Mouse (Mus musculus) adrenal gland, postnatal 14 days (tissue): ENCODE results near the gene Ergic3. TPM values are rescaled to one million over a fixed set of nuclear protein-coding genes. Genes with fewer than 3 reads are reported as not detected.

Experiments used
- DNase-seq: peaks from one replicate; pipeline ENCODE4 v3.0.0; 2021; ENCODE audit warnings: mixed read lengths
- long read RNA-seq, 2 experiments: library from polyadenylated mRNA; stranded (forward); transcript quantifications; one replicate each; pipeline ENCODE4 v2.0.0; 2021
- total RNA-seq: library from RNA; stranded (reverse); gene quantifications from 2 replicates; pipeline ENCODE4 v1.2.3, GENCODE M21; 2021

Ergic3 gene
- 179 and 180 TPM in 2 replicates for total RNA-seq
- long read RNA-seq, experiment 1, transcript Ergic3-201 (13 exons, 1,377 nt) = major isoform, 316 of 362 reads
- long read RNA-seq, experiment 1, transcript Ergic3-209 (3 exons, 488 nt) = minor isoform, 5 of 362 reads
- long read RNA-seq, experiment 1, partial matches to known transcripts = 10 of 362 reads
- long read RNA-seq, experiment 1, other reads (novel, unspliced or antisense) = 31 of 362 reads
- long read RNA-seq, experiment 2, transcript Ergic3-209 (3 exons, 488 nt) = minor isoform, 13 of 288 reads
- long read RNA-seq, experiment 2, transcript Ergic3-201 (13 exons, 1,377 nt) = major isoform, 243 of 288 reads
- long read RNA-seq, experiment 2, partial matches to known transcripts = 12 of 288 reads
- long read RNA-seq, experiment 2, other reads (novel, unspliced or antisense) = 20 of 288 reads

- DNase-seq = peak; percentile 100
These were observed at the start of gene Ergic3, which contains the start of gene 6430550D23Rik for GRCm38 (mm10) chr2:156007888-156008532. Gene Ergic3 (plus strand): TSS chr2:156008045. Gene 6430550D23Rik (minus strand): TSS chr2:156007977.

DNA sequence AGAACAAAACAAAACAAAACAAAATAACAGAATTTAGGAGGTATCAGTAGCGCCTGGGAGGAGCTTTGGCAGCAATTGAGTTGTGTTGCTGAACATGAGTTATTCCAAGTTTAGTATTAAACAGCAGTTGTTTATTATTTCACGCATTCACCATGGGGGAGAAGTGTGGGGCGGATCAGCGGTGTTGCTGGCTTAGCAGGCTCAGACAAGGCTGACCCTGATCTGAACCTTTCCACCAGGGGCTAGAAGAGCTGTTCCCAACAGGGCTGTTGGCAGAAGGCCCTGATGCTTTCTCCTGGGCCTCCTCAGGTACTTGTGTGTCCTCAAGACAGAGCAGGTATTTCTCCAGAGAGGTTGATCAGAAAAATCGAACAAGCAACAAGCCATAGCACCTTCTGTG is 47.9 kb upstream of the Ergic3 start:
- DNase-seq = no peak

DNA sequence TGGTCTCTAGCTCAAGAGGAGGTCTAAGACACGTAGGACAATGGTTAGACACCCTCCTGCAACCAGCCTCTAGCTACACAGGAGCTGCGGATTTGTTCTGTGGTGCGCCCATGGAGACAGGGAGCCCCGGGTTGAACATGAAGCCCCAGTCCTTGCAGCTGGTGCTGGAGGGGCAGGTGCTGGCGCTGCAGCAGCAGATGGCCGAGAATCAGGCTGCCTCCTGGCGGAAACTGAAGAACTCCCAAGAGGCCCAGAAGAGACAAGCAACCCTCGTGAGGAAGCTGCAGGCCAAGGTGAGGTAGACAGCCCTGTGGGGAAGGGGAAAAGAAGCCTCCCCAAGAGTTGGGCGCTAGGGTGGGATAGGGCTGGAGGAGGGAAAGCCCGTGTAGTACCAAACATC is 46.0 kb upstream of the Ergic3 start:
- DNase-seq = no peak

DNA sequence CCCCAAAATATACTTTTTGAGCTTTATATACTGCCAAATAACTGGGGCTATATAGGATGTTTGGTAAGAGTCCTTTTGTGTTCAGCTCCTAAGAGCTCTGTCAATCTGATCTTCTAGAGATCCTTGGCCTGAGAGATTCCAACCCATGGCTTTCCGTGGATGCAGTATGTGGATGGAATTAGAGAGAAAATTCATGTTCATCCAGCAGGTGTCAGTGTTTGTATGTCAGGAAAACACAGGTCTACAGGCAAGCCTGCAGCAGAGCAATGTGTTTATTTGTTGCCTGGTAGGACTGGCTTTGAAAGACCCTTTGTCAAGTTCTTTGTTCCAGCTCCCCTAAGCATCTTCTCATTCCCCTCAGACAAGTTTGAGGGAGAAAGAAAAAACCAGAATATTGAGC is 44.9 kb upstream of the Ergic3 start:
- no peak for DNase-seq

DNA sequence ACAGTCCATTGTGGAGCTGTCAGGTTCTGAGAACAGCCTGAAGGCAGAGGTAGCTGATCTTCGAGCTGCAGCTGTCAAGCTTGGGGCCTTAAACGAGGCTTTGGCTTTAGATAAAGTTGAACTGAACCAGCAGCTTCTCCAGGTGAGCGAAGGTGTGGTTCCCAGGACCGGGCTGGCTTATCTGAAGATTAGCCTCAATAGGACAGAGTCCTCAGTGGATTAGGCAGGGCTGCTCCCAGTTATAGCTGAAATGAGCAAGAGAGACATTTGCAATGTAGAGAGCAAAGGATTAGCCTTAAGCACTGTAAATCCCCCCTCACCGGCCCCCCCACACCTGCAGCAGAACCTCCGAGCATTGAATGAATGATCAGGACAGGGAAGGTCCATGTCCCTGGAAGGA is 34.5 kb upstream of the Ergic3 start:
- no peak for DNase-seq

DNA sequence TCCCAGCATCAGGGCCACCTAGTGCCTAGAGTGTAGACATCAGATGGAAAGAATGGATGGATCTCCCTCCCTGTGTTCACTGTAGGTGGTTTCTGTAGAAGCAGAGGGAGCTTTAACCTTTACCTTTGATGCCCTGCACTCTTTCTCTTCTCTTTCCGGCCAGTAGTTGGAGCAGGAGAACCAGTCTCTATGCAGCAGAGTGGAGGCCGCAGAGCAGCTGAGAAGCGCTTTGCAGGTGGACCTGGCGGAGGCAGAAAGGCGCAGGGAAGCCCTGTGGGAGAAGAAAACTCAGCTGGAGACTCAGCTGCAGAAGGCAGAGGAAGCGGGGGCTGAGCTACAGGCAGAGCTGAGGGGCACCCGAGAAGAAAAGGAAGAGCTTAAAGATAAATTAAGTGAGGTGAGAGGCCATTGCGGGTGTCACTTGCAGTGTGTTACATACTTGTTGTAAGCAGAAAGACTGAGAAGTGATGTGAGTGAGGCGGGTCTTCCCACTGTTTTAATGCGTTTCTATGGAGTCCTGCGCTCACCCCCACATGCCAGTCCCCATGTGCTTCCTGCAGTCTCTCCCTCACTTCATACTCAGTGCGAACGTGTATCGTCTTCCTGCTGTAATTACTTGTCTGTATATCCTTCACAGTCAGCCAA is 33.6 kb upstream of the Ergic3 start:
- no peak for DNase-seq

DNA sequence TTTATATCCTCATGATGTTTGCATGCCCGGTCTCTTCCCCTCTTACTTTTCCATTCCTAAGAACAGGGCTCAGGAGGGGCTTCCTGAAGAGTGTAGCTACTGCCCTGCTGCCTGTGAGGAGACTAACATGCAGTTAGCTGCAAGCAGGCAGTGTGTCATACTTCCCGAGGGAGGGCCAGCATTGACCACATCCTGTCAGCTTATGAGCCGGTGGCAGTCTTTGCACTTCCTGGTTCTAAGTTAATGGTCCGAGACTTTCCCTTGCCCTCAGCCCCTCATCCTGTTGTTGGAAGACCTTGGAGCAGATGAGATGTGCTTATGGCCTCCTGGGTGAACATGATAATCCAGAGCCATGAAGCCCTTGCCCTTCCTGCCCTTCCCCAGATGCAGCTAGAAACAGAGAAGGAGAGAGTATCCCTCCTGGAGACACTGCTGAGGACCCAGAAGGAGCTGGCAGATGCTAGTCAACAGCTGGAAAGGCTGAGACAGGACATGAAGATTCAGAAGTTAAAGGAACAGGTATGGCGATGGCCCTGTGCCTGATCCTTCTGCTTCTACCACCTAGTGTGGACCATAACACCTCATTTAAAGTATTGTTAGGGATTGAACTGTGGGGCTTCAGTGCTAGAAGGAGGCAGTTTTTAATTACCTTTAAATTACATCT is 28.4 kb upstream of the Ergic3 start:
- DNase-seq = peak; percentile 54

DNA sequence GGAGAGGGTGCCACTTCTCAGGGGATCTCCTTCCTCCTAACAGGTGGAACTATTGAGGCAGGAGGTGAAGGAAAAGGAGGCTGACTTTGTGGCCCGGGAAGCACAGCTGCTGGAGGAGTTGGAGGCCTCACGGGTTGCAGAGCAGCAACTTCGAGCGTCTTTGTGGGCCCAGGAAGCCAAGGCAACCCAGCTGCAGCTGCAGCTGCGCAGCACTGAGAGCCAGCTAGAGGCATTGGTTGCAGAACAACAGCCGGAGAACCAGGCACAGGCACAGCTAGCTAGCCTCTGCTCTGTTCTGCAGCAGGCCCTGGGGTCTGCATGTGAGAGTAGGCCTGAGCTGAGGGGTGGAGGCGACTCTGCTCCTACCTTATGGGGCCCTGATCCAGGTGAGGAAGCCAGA is 22.1 kb upstream of the Ergic3 start:
- DNase-seq = no peak

DNA sequence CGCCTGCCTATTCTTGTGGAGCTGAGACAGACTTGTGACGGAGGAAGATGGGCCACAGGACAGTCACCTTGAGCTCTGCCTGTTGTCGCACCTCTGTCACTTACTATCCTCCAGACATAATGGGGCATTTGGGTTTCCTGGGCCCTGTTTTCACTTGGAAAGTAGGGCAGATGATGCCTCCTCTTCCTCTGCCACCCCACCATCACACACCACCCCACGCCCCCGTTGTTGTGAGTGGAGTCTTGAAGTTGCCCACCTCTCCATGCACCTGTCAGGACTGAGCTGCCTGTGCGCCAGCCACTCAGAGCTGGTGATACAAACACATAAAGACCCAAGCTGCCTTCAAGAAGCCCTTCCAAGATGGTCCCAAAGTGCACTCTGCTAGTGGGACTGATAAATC is 20.7 kb upstream of the Ergic3 start:
- DNase-seq = no peak

DNA sequence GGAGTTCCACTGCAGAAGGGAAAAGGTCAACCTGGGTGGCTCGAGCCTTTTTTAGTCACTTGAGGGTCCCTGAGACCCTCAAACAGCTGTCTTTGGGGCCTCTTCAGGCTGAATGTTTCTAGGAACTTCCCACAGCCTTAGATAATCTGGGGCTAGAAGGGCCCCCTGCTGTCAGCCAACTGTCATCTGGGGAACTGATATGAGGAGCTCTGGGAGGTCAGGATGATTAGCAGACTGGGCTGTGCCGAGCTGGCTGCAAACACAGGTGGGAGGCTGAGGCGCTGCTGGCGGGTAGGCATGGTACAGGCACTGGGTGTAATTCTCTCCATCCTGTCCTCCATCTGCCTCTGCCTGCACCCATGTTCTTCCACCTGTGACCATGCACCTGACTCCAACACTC is 18.8 kb upstream of the Ergic3 start:
- DNase-seq = no peak

- no peak for DNase-seq
These were observed 16.7 kb upstream of the Ergic3 start for GRCm38 (mm10) chr2:155991151-155991550.

DNA sequence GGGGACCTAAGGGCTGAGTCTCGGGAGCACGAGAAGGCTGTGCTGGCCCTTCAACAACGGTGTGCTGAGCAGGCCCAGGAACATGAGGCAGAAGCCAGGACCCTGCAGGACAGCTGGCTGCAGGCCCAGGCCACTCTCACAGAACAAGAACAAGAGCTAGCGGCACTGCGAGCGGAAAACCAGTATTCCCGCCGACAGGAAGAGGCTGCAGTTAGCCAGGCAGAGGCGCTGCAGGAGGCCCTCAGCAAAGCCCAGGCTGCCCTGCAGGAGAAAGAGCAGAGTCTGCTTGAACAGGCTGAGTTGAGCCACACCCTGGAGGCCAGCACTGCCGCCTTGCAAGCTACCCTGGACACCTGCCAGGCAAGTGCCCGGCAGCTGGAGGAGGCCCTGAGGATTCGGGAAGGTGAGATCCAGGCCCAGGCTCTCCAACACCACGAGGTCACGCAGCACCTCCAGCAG is 16.0 kb upstream of the Ergic3 start:
- DNase-seq = peak; percentile 74

GRCm38 (mm10) chr2:156005393-156005792 is 2.5 kb upstream of the Ergic3 start:
- DNase-seq = no peak

DNA sequence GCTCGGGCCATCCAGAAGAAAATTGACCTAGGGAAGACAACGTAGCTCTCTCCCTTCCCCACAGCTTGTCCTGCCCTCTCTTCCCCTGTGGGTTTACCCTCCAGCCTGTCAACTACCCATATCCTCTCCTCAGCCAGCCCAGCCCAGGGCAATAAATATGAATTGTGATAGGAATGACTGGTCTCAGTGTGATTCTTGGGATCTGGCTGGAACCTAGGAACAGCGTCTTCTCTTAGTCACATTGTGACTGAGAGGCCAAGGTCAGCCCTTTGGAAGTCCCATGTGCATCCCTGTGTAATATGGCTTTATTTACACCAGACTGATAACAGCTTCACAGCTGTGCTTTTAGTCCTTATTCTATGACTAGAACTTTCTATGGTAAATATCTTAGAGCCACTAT is 10.3 kb downstream of the Ergic3 start:
- DNase-seq = peak; percentile 24

DNA sequence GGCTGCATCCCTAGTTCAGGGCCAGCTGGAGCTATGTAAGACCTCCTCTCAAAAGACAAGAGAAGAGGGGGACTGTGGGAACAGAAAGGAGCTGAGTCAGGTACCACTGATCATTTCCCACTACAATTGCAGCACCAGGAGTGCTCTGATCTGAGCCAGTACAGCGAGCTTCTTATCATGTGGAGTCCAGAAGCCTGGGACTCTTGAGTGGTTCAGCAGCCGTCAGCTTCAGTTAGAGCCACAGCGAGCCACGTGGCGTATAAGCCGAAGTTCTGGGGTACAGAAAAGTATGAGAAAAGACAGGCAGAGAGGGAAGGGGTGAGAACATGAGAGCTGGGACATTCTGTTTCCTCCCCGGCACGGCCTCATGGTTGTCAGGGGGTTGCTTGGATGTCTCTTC is 13.4 kb downstream of the Ergic3 start:
- no peak for DNase-seq

DNA sequence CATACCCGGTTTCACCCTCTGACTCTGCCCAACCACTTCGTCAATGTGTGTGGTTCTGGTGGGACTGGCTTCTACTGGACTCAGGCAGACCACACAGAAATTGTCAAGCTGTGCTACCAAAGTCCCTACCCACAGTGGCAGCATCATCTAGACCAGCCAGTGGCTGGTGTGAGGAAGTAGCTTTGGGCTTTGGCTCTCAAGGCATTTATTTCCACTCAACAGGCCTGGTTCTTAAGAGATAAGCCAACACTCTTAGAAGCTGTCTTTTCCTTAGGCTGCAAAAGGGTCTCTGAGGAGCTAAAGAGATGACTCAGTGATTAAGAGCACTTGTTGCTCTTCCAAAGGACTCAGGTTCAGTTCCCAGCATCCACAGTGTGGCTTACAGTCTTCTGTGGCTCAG is 13.9 kb downstream of the Ergic3 start:
- DNase-seq = no peak

GRCm38 (mm10) chr2:156025482-156025881 is 17.6 kb downstream of the Ergic3 start:
- no peak for DNase-seq

GRCm38 (mm10) chr2:156039390-156039789 is 31.5 kb downstream of the Ergic3 start:
- DNase-seq = no peak

- DNase-seq = no peak
These were observed 35.1 kb downstream of the Ergic3 start for GRCm38 (mm10) chr2:156042903-156043302.

GRCm38 (mm10) chr2:156047929-156048328 is 40.1 kb downstream of the Ergic3 start:
- DNase-seq = no peak

DNA sequence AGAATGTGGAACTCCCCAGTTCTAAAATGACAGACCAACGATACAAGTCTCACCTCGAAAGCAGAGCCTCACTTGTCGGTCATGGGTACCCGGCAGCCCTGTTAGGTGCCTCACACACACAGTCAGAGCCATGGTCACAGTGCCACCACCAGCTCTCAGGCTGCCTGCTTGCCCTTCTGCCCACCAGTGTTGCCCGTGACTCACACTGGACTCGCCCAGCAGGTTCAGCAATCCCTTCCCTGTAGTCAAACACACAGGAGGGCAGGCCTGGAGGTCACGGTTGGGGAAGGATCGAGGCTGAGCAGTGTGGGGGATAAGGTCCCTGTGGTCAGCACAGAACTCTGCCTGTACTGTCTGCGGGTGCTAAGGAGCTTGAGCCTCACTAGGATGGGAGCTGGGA is 45.0 kb downstream of the Ergic3 start, which contains the start of gene Fer1l4:
Fer1l4 (minus strand) TSS at position 132 of the 400 bp plus-strand sequence.
- no peak for DNase-seq
